Mouse (Mus musculus): ENCODE results near the gene Rap2c. TPM values are rescaled to one million over a fixed set of nuclear protein-coding genes. Genes with fewer than 3 reads are reported as not detected.

Gene Rap2c
- polyA plus RNA-seq, 1 experiment from 2014 or later: 22.4 TPM

DNA sequence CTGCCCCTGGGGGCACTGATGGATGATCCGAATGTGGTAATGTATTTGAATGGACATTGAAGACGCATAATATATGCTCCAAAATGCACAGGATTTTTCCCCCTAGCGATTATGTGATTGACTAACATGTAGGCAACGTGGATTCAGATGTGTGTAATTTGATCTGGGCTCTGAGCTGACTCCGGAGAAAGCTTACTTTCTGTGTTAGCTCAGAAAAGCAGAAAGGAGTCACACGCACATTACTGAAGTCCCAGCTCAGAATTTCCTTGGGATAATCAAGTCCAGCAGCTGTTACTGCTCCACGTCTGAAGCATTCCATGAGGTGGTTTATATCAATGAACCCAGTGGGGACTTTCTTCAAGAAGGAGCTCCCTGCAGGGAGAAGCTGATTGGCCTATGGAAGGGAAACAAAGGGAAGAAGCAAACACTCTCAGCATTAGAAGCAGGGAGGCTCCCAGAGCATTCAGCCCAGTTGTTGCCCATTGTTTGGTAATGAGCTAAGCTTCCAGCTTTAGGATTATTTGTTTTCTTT is 17.9 kb upstream of the Rap2c start:
- Histone ChIP-seq H3K9ac (replicated peaks; ENCODE audit: low read length) (no peak overlapping the region), H3K9me3 (ENCODE audit: control insufficient read depth, low read length) (no peaks in the 10 kb centered on the region), H3K36me3 (ENCODE audit: control insufficient read depth, insufficient read depth, low read length) (no peaks in the 10 kb centered on the region), H3K4me3 (replicated peaks; ENCODE audit: low read depth, low read length) (no peak overlapping the region), H3K27me3 (ENCODE audit: control insufficient read depth, insufficient read depth, low read length) (no peaks in the 10 kb centered on the region), H3K27ac (replicated peaks; ENCODE audit: low read depth, low read length) (no peak overlapping the region), H3K4me2 (ENCODE audit: low read length) (no peak overlapping the region; the same call in 1 of the 2 replicates), H3K4me1 (ENCODE audit: control insufficient read depth, insufficient read depth, low read length) (no peaks in the 10 kb centered on the region)
- peak; percentile 38 for DNase-seq
- WGBS: 20% methylated on average over 7 of the region's 7 CpGs
- no peak; the same call in 1 of the 2 replicates for ATAC-seq (ENCODE audit: low FRiP score, low TSS enrichment)

DNA sequence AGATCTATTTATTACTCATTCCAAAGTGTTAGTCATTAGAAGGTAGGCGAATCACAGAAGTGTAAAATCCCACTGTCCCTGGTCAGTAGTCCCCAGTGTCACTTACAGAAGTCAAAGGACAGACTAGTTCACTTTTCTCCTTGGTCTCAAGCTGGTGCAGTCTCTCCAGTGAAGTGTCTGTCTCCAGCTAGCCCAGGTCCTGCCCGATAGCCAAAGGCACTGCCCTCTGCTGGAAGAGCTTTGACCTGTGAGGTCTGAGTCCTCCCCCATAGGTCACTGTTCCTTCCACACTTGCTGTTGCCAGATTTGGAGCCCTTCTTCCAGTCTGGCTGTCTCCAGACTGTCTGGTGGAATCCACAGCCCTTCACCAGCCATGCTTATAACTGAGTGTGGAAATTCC is 2.1 kb upstream of the Rap2c start:
- H3K9ac ChIP-seq (replicated peaks; ENCODE audit: low read length): no peak overlapping the region
- H3K36me3 ChIP-seq (ENCODE audit: control insufficient read depth, insufficient read depth, low read length): no peaks in the 10 kb centered on the region
- ATAC-seq (ENCODE audit: low FRiP score, low TSS enrichment) (no peak), DNase-seq (peak; percentile 20)
- WGBS: 42% methylated on average over 2 of the region's 2 CpGs
- no peaks in the 10 kb centered on the region for H3K9me3 ChIP-seq (ENCODE audit: control insufficient read depth, low read length)
- no peaks in the 10 kb centered on the region for H3K27me3 ChIP-seq (ENCODE audit: control insufficient read depth, insufficient read depth, low read length)
- H3K4me1 ChIP-seq (ENCODE audit: control insufficient read depth, insufficient read depth, low read length): 0 out of 2 replicates have a peak, but pooled peaks cover 5% of the 10 kb centered on the region
- H3K4me2 ChIP-seq (ENCODE audit: low read length): no peak overlapping the region
- H3K4me3 ChIP-seq (replicated peaks; ENCODE audit: low read depth, low read length): no peak overlapping the region
- H3K27ac ChIP-seq (replicated peaks; ENCODE audit: low read depth, low read length): no peak overlapping the region

DNA sequence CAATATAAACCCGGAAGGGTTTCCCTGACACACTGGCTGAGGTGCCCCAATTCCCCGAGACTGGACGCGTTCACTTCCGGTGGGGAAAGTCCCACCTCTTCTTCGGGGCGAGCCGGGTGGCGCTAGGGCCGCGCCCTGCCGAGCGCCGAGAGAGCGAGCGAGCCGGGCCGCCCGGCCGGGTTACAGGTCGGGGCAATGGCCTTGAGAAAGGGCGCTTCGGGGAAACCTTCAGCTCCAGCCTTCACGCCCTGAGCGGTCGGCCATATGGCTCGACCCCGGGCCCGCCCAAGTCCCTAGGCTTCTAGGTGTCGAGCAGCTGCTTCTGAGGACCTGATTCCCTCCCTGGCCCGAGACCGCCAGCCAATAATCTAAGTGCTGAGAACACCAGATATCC is 965 bp upstream of the Rap2c start:
- Histone ChIP-seq H3K4me1 (ENCODE audit: control insufficient read depth, insufficient read depth, low read length) (0 out of 2 replicates have a peak, but pooled peaks cover 5% of the 10 kb centered on the region), H3K9ac (replicated peaks; ENCODE audit: low read length) (peak overlapping the region; percentile 79), H3K36me3 (ENCODE audit: control insufficient read depth, insufficient read depth, low read length) (no peaks in the 10 kb centered on the region), H3K4me2 (ENCODE audit: low read length) (peak overlapping the region; percentile 52), H3K27ac (replicated peaks; ENCODE audit: low read depth, low read length) (peak overlapping the region; percentile 92), H3K4me3 (replicated peaks; ENCODE audit: low read depth, low read length) (peak overlapping the region; percentile 51), H3K9me3 (ENCODE audit: control insufficient read depth, low read length) (no peaks in the 10 kb centered on the region), H3K27me3 (ENCODE audit: control insufficient read depth, insufficient read depth, low read length) (no peaks in the 10 kb centered on the region)
- DNase-seq (peak; percentile 85), ATAC-seq (ENCODE audit: low FRiP score, low TSS enrichment) (peak; percentile 90)
- 28% methylated on average over 29 of the region's 32 CpGs for WGBS

DNA sequence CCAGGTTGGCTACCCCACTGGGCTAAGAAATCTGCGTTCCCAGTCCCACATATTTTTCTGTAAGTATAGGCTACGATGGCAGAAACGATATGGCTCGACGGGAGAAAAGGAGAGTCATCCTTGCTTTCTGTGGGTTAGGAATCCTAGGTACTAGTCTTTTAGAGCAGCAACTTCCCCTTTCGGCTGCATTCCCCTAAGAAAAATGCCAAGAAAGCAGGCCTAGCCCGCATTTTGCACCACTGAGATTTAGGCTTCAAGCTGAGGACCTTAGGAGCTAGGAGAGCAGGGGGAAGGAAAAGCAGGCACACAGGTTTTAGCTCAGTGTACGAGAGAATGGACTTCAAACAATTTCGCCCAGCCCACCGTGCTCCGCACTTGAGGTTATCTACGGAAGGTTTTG is 892 bp downstream of the Rap2c start:
- 0 out of 2 replicates have a peak, but pooled peaks cover 5% of the 10 kb centered on the region for H3K4me1 ChIP-seq (ENCODE audit: control insufficient read depth, insufficient read depth, low read length)
- H3K9ac ChIP-seq (replicated peaks; ENCODE audit: low read length): peak overlapping the region; percentile 47; the same call in 1 of the 2 replicates
- peak; percentile 11 for DNase-seq

DNA sequence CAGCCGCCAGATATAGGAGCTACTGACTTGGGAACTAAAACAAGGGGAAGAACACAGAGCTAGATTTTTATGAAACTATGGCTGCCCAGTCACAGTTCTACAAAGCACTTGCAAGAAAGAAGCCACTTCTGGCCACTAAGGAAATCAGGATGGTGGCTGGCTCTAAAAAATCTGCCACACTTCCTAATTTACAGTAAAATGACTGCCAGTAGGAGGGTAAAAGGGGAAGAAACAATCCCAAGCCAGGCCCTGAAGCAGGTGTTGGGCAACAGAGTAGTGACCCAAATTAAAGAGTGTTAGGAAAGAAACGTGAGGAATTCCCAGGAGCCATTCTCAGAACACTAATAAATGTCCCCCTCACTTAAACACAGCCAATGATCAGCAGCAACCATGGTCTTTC is 5.5 kb downstream of the Rap2c start:
- no peaks in the 10 kb centered on the region for H3K27me3 ChIP-seq (ENCODE audit: control insufficient read depth, insufficient read depth, low read length)
- no peak for ATAC-seq (ENCODE audit: low FRiP score, low TSS enrichment)
- no peak overlapping the region for H3K9ac ChIP-seq (replicated peaks; ENCODE audit: low read length)
- 78% methylated on average over 2 of the region's 2 CpGs for WGBS
- H3K36me3 ChIP-seq (ENCODE audit: control insufficient read depth, insufficient read depth, low read length): no peaks in the 10 kb centered on the region
- H3K27ac ChIP-seq (replicated peaks; ENCODE audit: low read depth, low read length): no peak overlapping the region
- H3K4me3 ChIP-seq (replicated peaks; ENCODE audit: low read depth, low read length): no peak overlapping the region
- no peaks in the 10 kb centered on the region for H3K9me3 ChIP-seq (ENCODE audit: control insufficient read depth, low read length)
- no peak for DNase-seq
- 0 out of 2 replicates have a peak, but pooled peaks cover 5% of the 10 kb centered on the region for H3K4me1 ChIP-seq (ENCODE audit: control insufficient read depth, insufficient read depth, low read length)
- H3K4me2 ChIP-seq (ENCODE audit: low read length): no peak overlapping the region

More for the DNA sequence above, 892 bp downstream of the Rap2c start:
- H3K9me3 ChIP-seq (ENCODE audit: control insufficient read depth, low read length): no peaks in the 10 kb centered on the region
- H3K36me3 ChIP-seq (ENCODE audit: control insufficient read depth, insufficient read depth, low read length): no peaks in the 10 kb centered on the region
- 32% methylated on average over 12 of the region's 12 CpGs for WGBS
- ATAC-seq (ENCODE audit: low FRiP score, low TSS enrichment): no peak
- no peaks in the 10 kb centered on the region for H3K27me3 ChIP-seq (ENCODE audit: control insufficient read depth, insufficient read depth, low read length)
- no peak overlapping the region for H3K27ac ChIP-seq (replicated peaks; ENCODE audit: low read depth, low read length)
- H3K4me3 ChIP-seq (replicated peaks; ENCODE audit: low read depth, low read length): peak overlapping the region; percentile 51
- H3K4me2 ChIP-seq (ENCODE audit: low read length): peak overlapping the region; percentile 52

DNA sequence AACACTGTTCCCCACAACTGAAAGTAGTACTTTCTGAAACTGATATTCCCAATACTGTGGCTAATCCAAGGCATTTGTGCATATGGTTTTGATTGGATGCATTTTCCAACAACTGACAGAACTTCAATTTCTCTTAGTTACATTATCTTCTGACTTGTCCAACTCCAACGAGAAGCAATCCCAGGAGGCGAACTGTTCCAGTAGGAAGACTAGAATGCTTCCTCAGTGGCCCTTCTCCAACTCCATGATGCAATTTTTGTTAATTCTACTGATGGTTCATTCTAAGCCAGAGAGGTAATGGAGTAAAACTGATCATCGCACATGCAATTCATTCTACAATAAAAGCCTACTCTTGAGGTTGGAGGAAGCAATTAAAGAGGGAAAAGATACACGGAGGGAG is 7.5 kb downstream of the Rap2c start:
- Histone ChIP-seq H3K27ac (replicated peaks; ENCODE audit: low read depth, low read length) (no peak overlapping the region), H3K9me3 (ENCODE audit: control insufficient read depth, low read length) (no peaks in the 10 kb centered on the region), H3K4me1 (ENCODE audit: control insufficient read depth, insufficient read depth, low read length) (0 out of 2 replicates have a peak, but pooled peaks cover under 1% of the 10 kb centered on the region), H3K4me2 (ENCODE audit: low read length) (no peak overlapping the region), H3K36me3 (ENCODE audit: control insufficient read depth, insufficient read depth, low read length) (no peaks in the 10 kb centered on the region), H3K27me3 (ENCODE audit: control insufficient read depth, insufficient read depth, low read length) (no peaks in the 10 kb centered on the region), H3K4me3 (replicated peaks; ENCODE audit: low read depth, low read length) (no peak overlapping the region), H3K9ac (replicated peaks; ENCODE audit: low read length) (no peak overlapping the region)
- DNase-seq: no peak
- no peak for ATAC-seq (ENCODE audit: low FRiP score, low TSS enrichment)
- WGBS: 95% methylated on average over 4 of the region's 4 CpGs

DNA sequence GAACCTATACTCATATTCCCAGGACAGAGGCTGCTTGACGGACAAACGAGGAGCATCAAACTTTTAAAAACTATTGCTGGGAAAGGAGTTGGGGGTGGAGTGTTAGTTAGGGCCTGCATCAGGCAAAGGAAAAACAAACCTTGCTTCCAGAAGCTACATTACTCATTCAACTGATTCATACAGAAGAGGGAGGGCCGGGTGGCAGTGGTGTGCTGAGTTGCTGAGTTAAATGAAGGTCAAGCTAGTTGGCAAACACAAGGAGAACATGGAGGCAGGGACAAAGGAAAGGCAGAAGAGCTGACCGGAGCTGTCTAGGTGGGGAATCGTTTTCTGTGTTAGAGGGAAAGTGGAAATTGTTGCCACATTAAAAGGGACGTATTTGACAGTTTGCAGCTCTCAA is 17.0 kb downstream of the Rap2c start:
- Histone ChIP-seq H3K9ac (replicated peaks; ENCODE audit: low read length) (no peak overlapping the region), H3K4me1 (ENCODE audit: control insufficient read depth, insufficient read depth, low read length) (no peaks in the 10 kb centered on the region), H3K27me3 (ENCODE audit: control insufficient read depth, insufficient read depth, low read length) (no peaks in the 10 kb centered on the region), H3K4me2 (ENCODE audit: low read length) (no peak overlapping the region), H3K9me3 (ENCODE audit: control insufficient read depth, low read length) (no peaks in the 10 kb centered on the region), H3K4me3 (replicated peaks; ENCODE audit: low read depth, low read length) (no peak overlapping the region), H3K36me3 (ENCODE audit: control insufficient read depth, insufficient read depth, low read length) (no peaks in the 10 kb centered on the region), H3K27ac (replicated peaks; ENCODE audit: low read depth, low read length) (no peak overlapping the region)
- 81% methylated on average over 6 of the region's 6 CpGs for WGBS
- DNase-seq: no peak
- ATAC-seq (ENCODE audit: low FRiP score, low TSS enrichment): no peak

DNA sequence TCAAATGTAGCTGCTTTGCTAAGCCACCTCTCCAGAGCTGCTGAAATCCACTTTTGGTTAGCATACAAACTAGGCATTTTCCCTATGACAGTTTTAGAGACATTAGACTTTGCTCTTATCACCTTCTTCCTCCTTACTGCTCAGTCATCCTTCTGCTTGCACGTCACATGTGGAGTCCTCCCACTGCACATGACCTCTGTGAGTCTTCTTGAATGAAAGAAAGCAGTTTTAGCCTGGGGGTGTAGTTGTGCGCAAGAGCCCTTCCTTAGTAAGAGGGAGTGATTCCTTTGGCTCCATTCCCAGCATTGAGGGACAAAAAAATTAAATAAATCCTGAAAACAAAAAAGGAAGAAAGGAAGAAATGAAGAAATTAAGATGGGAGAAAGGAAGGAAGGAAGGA is 22.5 kb downstream of the Rap2c start:
- no peaks in the 10 kb centered on the region for H3K27me3 ChIP-seq (ENCODE audit: control insufficient read depth, insufficient read depth, low read length)
- no peak overlapping the region for H3K4me2 ChIP-seq (ENCODE audit: low read length)
- no peaks in the 10 kb centered on the region for H3K9me3 ChIP-seq (ENCODE audit: control insufficient read depth, low read length)
- no peaks in the 10 kb centered on the region for H3K36me3 ChIP-seq (ENCODE audit: control insufficient read depth, insufficient read depth, low read length)
- no peaks in the 10 kb centered on the region for H3K4me1 ChIP-seq (ENCODE audit: control insufficient read depth, insufficient read depth, low read length)
- no peak overlapping the region for H3K4me3 ChIP-seq (replicated peaks; ENCODE audit: low read depth, low read length)
- H3K27ac ChIP-seq (replicated peaks; ENCODE audit: low read depth, low read length): no peak overlapping the region
- DNase-seq: no peak
- ATAC-seq (ENCODE audit: low FRiP score, low TSS enrichment): no peak
- 82% methylated on average over 2 of the region's 2 CpGs for WGBS
- no peak overlapping the region for H3K9ac ChIP-seq (replicated peaks; ENCODE audit: low read length)

DNA sequence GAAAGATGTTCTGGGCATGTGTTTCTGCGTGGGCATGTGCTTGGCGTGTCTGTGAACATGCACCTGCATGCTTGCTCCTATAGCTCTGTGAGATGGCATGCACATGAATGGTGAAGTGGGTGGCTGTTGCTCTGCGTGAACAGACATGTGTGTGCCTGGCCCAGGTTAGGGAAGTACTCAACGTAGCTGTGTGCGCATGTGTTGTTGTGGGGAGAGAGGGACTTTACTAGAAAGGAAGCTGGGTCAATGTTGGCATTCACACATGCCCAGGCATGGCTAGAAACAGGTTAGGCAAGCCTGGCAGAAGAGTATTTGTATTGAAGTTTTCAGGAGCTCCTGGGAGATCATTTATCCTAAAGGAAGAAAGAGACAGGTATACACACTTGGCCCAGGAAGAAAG is 26.5 kb downstream of the Rap2c start:
- Histone ChIP-seq H3K4me1 (ENCODE audit: control insufficient read depth, insufficient read depth, low read length) (no peaks in the 10 kb centered on the region), H3K9me3 (ENCODE audit: control insufficient read depth, low read length) (no peaks in the 10 kb centered on the region), H3K27ac (replicated peaks; ENCODE audit: low read depth, low read length) (no peak overlapping the region), H3K4me3 (replicated peaks; ENCODE audit: low read depth, low read length) (no peak overlapping the region), H3K4me2 (ENCODE audit: low read length) (no peak overlapping the region), H3K9ac (replicated peaks; ENCODE audit: low read length) (no peak overlapping the region), H3K36me3 (ENCODE audit: control insufficient read depth, insufficient read depth, low read length) (no peaks in the 10 kb centered on the region), H3K27me3 (ENCODE audit: control insufficient read depth, insufficient read depth, low read length) (no peaks in the 10 kb centered on the region)
- ATAC-seq (ENCODE audit: low FRiP score, low TSS enrichment) (no peak), DNase-seq (no peak)
- 89% methylated on average over 5 of the region's 5 CpGs for WGBS

Measured in midbrain, embryonic 14.5 days (tissue).